7 mouse cellular contexts compared by ENCODE assay signal in genomic region chr5:39755375-39755774, GRCm38 (mm10). TPM values are rescaled to one million over a fixed set of nuclear protein-coding genes. Genes with fewer than 3 reads are reported as not detected.
DNase-seq lines count a peak whose midpoint lies in the region; ATAC-seq and TF ChIP-seq lines count a peak whose summit lies in the region.
"Not testable (repeated sequence)": the region's sequence is repeated elsewhere in the genome, so short reads cannot be mapped to it uniquely, and the experiment has no call there.

TSS of gene Hs3st1 (minus strand) at chr5:39755475.

- intact Hi-C loops in left cerebral cortex, postnatal 14 days (cut with DNase I): not testable (repeated sequence)

- not testable (repeated sequence) for H3K27ac ChIP-seq in forebrain, embryonic 13.5 days; hindbrain, embryonic 13.5 days; layer of hippocampus, adult 2 months; midbrain, embryonic 12.5 days (replicated peaks)

- not testable (repeated sequence) for H3K4me1 ChIP-seq in forebrain, embryonic 13.5 days; hindbrain, embryonic 13.5 days (replicated peaks); midbrain, embryonic 12.5 days

- H3K36me3 ChIP-seq in forebrain, embryonic 13.5 days (ENCODE audit: poor library complexity, severe bottlenecking); hindbrain, embryonic 13.5 days; midbrain, embryonic 12.5 days: not testable (repeated sequence)

- WGBS in forebrain, embryonic 13.5 days: 91% methylated on average over 15 of the region's 15 CpGs
- 95% methylated on average over 15 of the region's 15 CpGs for WGBS in hindbrain, embryonic 13.5 days
- 96% methylated on average over 15 of the region's 15 CpGs for WGBS in midbrain, embryonic 12.5 days

- H3K9me3 ChIP-seq in forebrain, embryonic 13.5 days (replicated peaks); hindbrain, embryonic 13.5 days; midbrain, embryonic 12.5 days: not testable (repeated sequence)

- H3K4me3 ChIP-seq in forebrain, embryonic 13.5 days; hindbrain, embryonic 13.5 days; layer of hippocampus, adult 2 months; midbrain, embryonic 12.5 days: not testable (repeated sequence)

- not testable (repeated sequence) for TF ChIP-seq CTCF in layer of hippocampus, adult 2 months (conservative IDR thresholded peaks at IDR 0.05)

- ATAC-seq in forebrain, embryonic 13.5 days; hindbrain, embryonic 13.5 days (ENCODE audit: low FRiP score); midbrain, embryonic 12.5 days (ENCODE audit: low FRiP score, low read depth); neutrophil, adult 5-6 weeks (ENCODE audit: extremely low read depth, insufficient number of reproducible peaks, low FRiP score, poor library complexity, severe bottlenecking): not testable (repeated sequence)

- H3K4me2 ChIP-seq in forebrain, embryonic 13.5 days; hindbrain, embryonic 13.5 days; midbrain, embryonic 12.5 days (replicated peaks): not testable (repeated sequence)

- not testable (repeated sequence) for DNase-seq in adrenal gland, postnatal 36 days; layer of hippocampus, adult 2 months (ENCODE audit: low spot score in 2 of 2); left cerebral cortex, postnatal 14 days (ENCODE audit: low spot score in 2 of 2)

- H3K27me3 ChIP-seq in forebrain, embryonic 13.5 days; hindbrain, embryonic 13.5 days: not testable (repeated sequence)
- peaks cover 12% of the 10 kb centered on the region for H3K27me3 ChIP-seq in midbrain, embryonic 12.5 days

- H3K9ac ChIP-seq in forebrain, embryonic 13.5 days; hindbrain, embryonic 13.5 days; midbrain, embryonic 12.5 days (replicated peaks): not testable (repeated sequence)

RNA-seq across cellular contexts. Expression of gene Hs3st1, which starts in this region (rescaled TPM):
- 10 to 100 TPM; 19.4 to 29.0 TPM for total RNA-seq in adrenal gland, postnatal 36 days (2021)
- polyA plus RNA-seq in forebrain, embryonic 13.5 days (2015; fragmentation: Nextera tagmentation; extraction: Ambion mirVana): 27.7 and 35.3 TPM in 2 replicates
- 23.9 and 27.4 TPM in 2 replicates for polyA plus RNA-seq in hindbrain, embryonic 13.5 days (2015; fragmentation: Nextera tagmentation; extraction: Ambion mirVana)
- 10 to 100 TPM; 20.9 to 22.2 TPM for total RNA-seq in layer of hippocampus, adult 2 months (2021)
- total RNA-seq in left cerebral cortex, postnatal 14 days (2021): 10 to 100 TPM; 48.3 to 52.8 TPM
- 14.0 and 15.1 TPM in 2 replicates for polyA plus RNA-seq in midbrain, embryonic 12.5 days (2016; fragmentation: Nextera tagmentation; extraction: Ambion mirVana)
- total RNA-seq in neutrophil, adult 5-6 weeks (2017): 7.4 and 10.0 TPM in 2 replicates
